ENCODE assay signal across 10 mouse cellular contexts in genomic region chr5:35680958-35681357, GRCm38 (mm10). TPM values are rescaled to one million over a fixed set of nuclear protein-coding genes. Genes with fewer than 3 reads are reported as not detected.
A peak's percentile ranks its signal among the peaks of the same experiment; 100 is the strongest.
DNase-seq lines count a peak whose midpoint lies in the region; ATAC-seq and TF ChIP-seq lines count a peak whose summit lies in the region.
"Had no signal": no experiment of that assay in that cellular context is flagged by ENCODE, and none has a peak within 500 bp of the region (broad histone marks: within the 10 kb centered on the region; RNA-seq: fewer than 3 reads in every experiment).

No protein-coding gene starts in this region.

- peak; percentile 59 for TF ChIP-seq CTCF in forebrain, postnatal 0 days (IDR thresholded peaks at IDR 0.05; ENCODE audit: low read depth)
- peak; percentile 81 for TF ChIP-seq CTCF in intestine, postnatal 0 days (IDR thresholded peaks at IDR 0.05; ENCODE audit: low read depth)
- peak; percentile 57; the same call in 1 of the 2 replicates for TF ChIP-seq CTCF in small intestine, adult 2 months (IDR thresholded peaks at IDR 0.05; ENCODE audit: extremely low read depth, insufficient read length, insufficient replicate concordance, low read depth, low read length)

- WGBS in forebrain, postnatal 0 days: 54% methylated on average over 2 of the region's 2 CpGs
- WGBS in forebrain, embryonic 13.5 days: 55% methylated on average over 2 of the region's 2 CpGs
- WGBS in intestine, postnatal 0 days: 54% methylated on average over 2 of the region's 2 CpGs
- WGBS in small intestine, adult 2 months: 57% methylated on average over 2 of the region's 2 CpGs
- 58% methylated on average over 2 of the region's 2 CpGs for WGBS in neural tube, embryonic 15.5 days

- H3K4me3 ChIP-seq in forebrain, postnatal 0 days (ENCODE audit: low read depth, low read length): no peak overlapping the region
- H3K4me3 ChIP-seq in forebrain, embryonic 13.5 days: no peak overlapping the region
- H3K4me3 ChIP-seq in intestine, postnatal 0 days (ENCODE audit: low read depth, low read length): no peak overlapping the region
- no peak overlapping the region for H3K4me3 ChIP-seq in small intestine, adult 2 months (ENCODE audit: low read depth, low read length)
- H3K4me3 ChIP-seq in neural tube, embryonic 15.5 days (replicated peaks): no peak overlapping the region
- H3K4me3 ChIP-seq: embryonic facial prominence, embryonic 12.5 days; neural tube, embryonic 12.5 days had no signal

- no peaks in the 10 kb centered on the region for H3K9me3 ChIP-seq in forebrain, postnatal 0 days (ENCODE audit: low read length)
- H3K9me3 ChIP-seq in forebrain, embryonic 13.5 days (replicated peaks): no peaks in the 10 kb centered on the region
- H3K9me3 ChIP-seq in intestine, postnatal 0 days (ENCODE audit: control insufficient read depth): no peaks in the 10 kb centered on the region
- H3K9me3 ChIP-seq in neural tube, embryonic 15.5 days (replicated peaks): no peaks in the 10 kb centered on the region
- H3K9me3 ChIP-seq: embryonic facial prominence, embryonic 12.5 days; neural tube, embryonic 12.5 days had no signal

- H3K4me2 ChIP-seq in forebrain, postnatal 0 days (ENCODE audit: low read depth): no peak overlapping the region
- H3K4me2 ChIP-seq in forebrain, embryonic 13.5 days: no peak overlapping the region
- H3K4me2 ChIP-seq in intestine, postnatal 0 days (replicated peaks; ENCODE audit: low read depth): no peak overlapping the region
- H3K4me2 ChIP-seq in neural tube, embryonic 15.5 days: no peak overlapping the region
- H3K4me2 ChIP-seq: embryonic facial prominence, embryonic 12.5 days; neural tube, embryonic 12.5 days had no signal

- no peak for TF ChIP-seq POLR2A in small intestine, adult 2 months (IDR thresholded peaks at IDR 0.05; ENCODE audit: low read depth, low read length)

- H3K36me3 ChIP-seq in forebrain, postnatal 0 days (ENCODE audit: insufficient read depth): no peaks in the 10 kb centered on the region
- H3K36me3 ChIP-seq in forebrain, embryonic 13.5 days (ENCODE audit: poor library complexity, severe bottlenecking): no peaks in the 10 kb centered on the region
- H3K36me3 ChIP-seq in intestine, postnatal 0 days (ENCODE audit: control insufficient read depth, insufficient read depth): no peaks in the 10 kb centered on the region
- H3K36me3 ChIP-seq in small intestine, adult 2 months (ENCODE audit: control insufficient read depth, insufficient read depth, low read length): no peaks in the 10 kb centered on the region
- no peaks in the 10 kb centered on the region for H3K36me3 ChIP-seq in neural tube, embryonic 15.5 days
- H3K36me3 ChIP-seq: embryonic facial prominence, embryonic 12.5 days; neural tube, embryonic 12.5 days had no signal

- H3K4me1 ChIP-seq in forebrain, postnatal 0 days (ENCODE audit: insufficient read depth): no peaks in the 10 kb centered on the region
- peaks cover 6% of the 10 kb centered on the region; the same call in 1 of the 2 replicates for H3K4me1 ChIP-seq in forebrain, embryonic 13.5 days
- H3K4me1 ChIP-seq in intestine, postnatal 0 days (replicated peaks; ENCODE audit: control insufficient read depth, insufficient read depth, low read length): no peaks in the 10 kb centered on the region
- H3K4me1 ChIP-seq in small intestine, adult 2 months (ENCODE audit: control insufficient read depth, insufficient read depth, insufficient read length, low read length): peaks cover 3% of the 10 kb centered on the region
- peaks cover 8% of the 10 kb centered on the region for H3K4me1 ChIP-seq in neural tube, embryonic 15.5 days

- H3K27ac ChIP-seq in forebrain, postnatal 0 days (ENCODE audit: low read depth, low read length): no peak overlapping the region
- H3K27ac ChIP-seq in forebrain, embryonic 13.5 days: no peak overlapping the region
- no peak overlapping the region for H3K27ac ChIP-seq in intestine, postnatal 0 days (ENCODE audit: low read depth, low read length)
- no peak overlapping the region for H3K27ac ChIP-seq in small intestine, adult 2 months (ENCODE audit: insufficient read depth, low read depth, low read length)
- H3K27ac ChIP-seq in neural tube, embryonic 15.5 days (replicated peaks): no peak overlapping the region
- H3K27ac ChIP-seq: embryonic facial prominence, embryonic 12.5 days; neural tube, embryonic 12.5 days had no signal

- peak; percentile 34 for DNase-seq in forebrain, postnatal 0 days
- peak; percentile 51 to 64 for DNase-seq in right cerebral cortex, postnatal 10 days (ENCODE audit: low spot score in 2 of 2)
- no peak for DNase-seq in right cerebral cortex, adult 18-20 months
- no peak for DNase-seq in left cerebral cortex, adult 8-10 months (ENCODE audit: low spot score in 2 of 2)

- no peak overlapping the region for H3K9ac ChIP-seq in forebrain, postnatal 0 days
- no peak overlapping the region for H3K9ac ChIP-seq in forebrain, embryonic 13.5 days
- H3K9ac ChIP-seq in intestine, postnatal 0 days (ENCODE audit: low read depth, low read length): no peak overlapping the region
- no peak overlapping the region for H3K9ac ChIP-seq in neural tube, embryonic 15.5 days (replicated peaks)
- H3K9ac ChIP-seq: embryonic facial prominence, embryonic 12.5 days; neural tube, embryonic 12.5 days had no signal

- no peak for ATAC-seq in forebrain, postnatal 0 days
- ATAC-seq in forebrain, embryonic 13.5 days: no peak
- ATAC-seq in intestine, postnatal 0 days: no peak
- ATAC-seq in neural tube, embryonic 15.5 days (ENCODE audit: low FRiP score): no peak

- peaks cover 28% of the 10 kb centered on the region for H3K27me3 ChIP-seq in forebrain, postnatal 0 days (ENCODE audit: insufficient read depth, low read length)
- H3K27me3 ChIP-seq in forebrain, embryonic 13.5 days: peaks cover 46% of the 10 kb centered on the region
- H3K27me3 ChIP-seq in intestine, postnatal 0 days (replicated peaks; ENCODE audit: control insufficient read depth, insufficient read depth, low read length): peaks cover 26% of the 10 kb centered on the region
- peaks cover 11% of the 10 kb centered on the region for H3K27me3 ChIP-seq in small intestine, adult 2 months (ENCODE audit: control insufficient read depth, insufficient read depth, low read length)
- peaks cover 49% of the 10 kb centered on the region for H3K27me3 ChIP-seq in neural tube, embryonic 15.5 days (replicated peaks)

RNA-seq across cellular contexts. Expression of gene Htra3, which starts 1.4 kb away (rescaled TPM):
- 11.1 and 13.2 TPM in 2 replicates for total RNA-seq in forebrain, postnatal 0 days (2014; rRNA removed)
- 16.4 and 16.9 TPM in 2 replicates for polyA plus RNA-seq in forebrain, postnatal 0 days (2015; fragmentation: Nextera tagmentation; extraction: Ambion mirVana)
- 6.3 and 6.8 TPM in 2 replicates for polyA plus RNA-seq in forebrain, embryonic 13.5 days (2015; fragmentation: Nextera tagmentation; extraction: Ambion mirVana)
- polyA plus RNA-seq in intestine, postnatal 0 days (2015; fragmentation: Nextera tagmentation; extraction: Ambion mirVana): 24.5 and 25.5 TPM in 2 replicates
- polyA plus RNA-seq in small intestine, adult 2 months (2012; rRNA removed): 63.6 and 72.1 TPM in 2 replicates
- polyA plus RNA-seq in neural tube, embryonic 15.5 days (2015; fragmentation: Nextera tagmentation; extraction: Ambion mirVana): 21.3 and 23.9 TPM in 2 replicates
- total RNA-seq in left cerebral cortex, adult 8-10 months (2022): 1 to 10 TPM; 7.0 to 8.3 (median 7.9) TPM

RNA-seq across cellular contexts. Expression of gene Sh3tc1, which starts 58.8 kb away (rescaled TPM):
- total RNA-seq in forebrain, postnatal 0 days (2014; rRNA removed): 1.8 and 2.8 TPM in 2 replicates
- polyA plus RNA-seq in forebrain, postnatal 0 days (2015; fragmentation: Nextera tagmentation; extraction: Ambion mirVana): 0.99 and 1.2 TPM in 2 replicates
- 1.7 and 2.1 TPM in 2 replicates for polyA plus RNA-seq in forebrain, embryonic 13.5 days (2015; fragmentation: Nextera tagmentation; extraction: Ambion mirVana)
- 18.3 and 18.7 TPM in 2 replicates for polyA plus RNA-seq in intestine, postnatal 0 days (2015; fragmentation: Nextera tagmentation; extraction: Ambion mirVana)
- 5.5 and 7.7 TPM in 2 replicates for polyA plus RNA-seq in small intestine, adult 2 months (2012; rRNA removed)
- polyA plus RNA-seq in neural tube, embryonic 15.5 days (2015; fragmentation: Nextera tagmentation; extraction: Ambion mirVana): 3.6 and 4.1 TPM in 2 replicates
- 1 to 10 TPM; 1.6 to 5.9 (median 3.3) TPM for total RNA-seq in left cerebral cortex, adult 8-10 months (2022)

Comparison
In these comparisons a context has a peak if more than half of its experiments do, and no peak if none do; other contexts are left out.
1. DNase-seq: peak in forebrain, postnatal 0 days (single experiment) and right cerebral cortex, postnatal 10 days (2 of 2); none in right cerebral cortex, adult 18-20 months (single experiment) and left cerebral cortex, adult 8-10 months (0 of 2).
2. Peak in every context shown above with its lines, with median percentiles within 50 percentile points of each other: CTCF ChIP-seq.